Mouse (Mus musculus): ENCODE data around the gene Ntn1. TPM values are rescaled to one million over a fixed set of nuclear protein-coding genes. Genes with fewer than 3 reads are reported as not detected.

Gene Ntn1
- polyA plus RNA-seq, 1 experiment from 2014 or later = 7.0 TPM

DNA sequence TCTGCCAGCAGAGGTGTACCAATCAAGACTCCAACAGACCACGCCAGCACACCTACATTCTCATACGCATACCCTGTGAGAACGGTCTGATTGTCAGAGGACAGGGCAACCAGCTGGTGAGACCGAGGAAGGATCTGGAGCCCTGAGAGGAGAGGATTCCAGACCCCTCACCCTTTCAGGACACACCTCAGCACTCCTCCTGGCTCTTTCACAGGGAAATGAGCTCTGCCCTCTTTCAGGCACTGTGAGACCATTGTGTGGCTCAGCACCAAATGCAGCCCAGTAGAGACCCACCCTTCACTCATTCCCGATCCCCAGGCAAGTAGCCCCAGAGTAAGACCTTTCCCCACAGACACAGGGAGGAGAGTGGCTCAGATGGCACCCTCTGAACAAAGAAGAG lies 137.5 kb downstream of the Ntn1 start:
- WGBS = 89% methylated on average over 5 of the region's 5 CpGs

DNA sequence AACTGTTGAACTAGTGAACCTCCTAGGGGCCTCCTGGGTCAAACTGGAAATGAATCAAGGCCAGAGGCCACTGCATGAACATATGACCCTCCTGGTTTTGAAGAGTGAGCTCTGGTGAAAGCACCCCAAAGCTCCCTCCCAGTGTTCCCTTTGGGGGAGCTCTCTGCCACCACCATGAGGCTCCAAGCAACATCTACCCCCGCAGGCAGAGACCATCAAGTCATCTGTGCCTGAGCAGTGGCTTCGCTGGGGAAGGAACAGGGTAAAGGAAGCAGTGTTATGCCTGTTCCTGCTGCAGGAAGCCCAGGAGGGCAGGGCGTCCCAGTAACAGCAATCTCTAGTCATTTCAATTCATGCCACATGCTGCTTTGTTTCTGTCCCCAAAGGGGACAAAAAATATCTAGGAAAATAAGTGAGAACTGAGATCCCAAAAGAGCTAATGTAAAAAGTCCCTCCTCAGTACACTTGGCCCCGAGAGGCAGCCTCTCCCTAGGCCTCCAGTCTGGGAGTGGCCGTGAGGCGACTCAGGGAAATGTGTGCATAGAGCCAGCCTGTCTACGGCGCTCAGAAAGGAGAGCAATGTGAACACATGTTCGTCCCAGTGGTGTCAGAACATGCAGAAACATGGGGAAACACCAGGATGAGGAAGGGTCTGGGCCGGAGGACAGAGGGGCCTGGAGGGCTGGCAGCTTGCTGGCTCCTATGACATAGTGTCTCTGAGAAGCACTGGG lies 139.3 kb downstream of the Ntn1 start:
- DNase-seq (ENCODE audit: low spot score) = no peak
- 71% methylated on average over 10 of the region's 10 CpGs for WGBS
- Histone ChIP-seq H3K27me3 (ENCODE audit: insufficient read depth, poor library complexity, severe bottlenecking) (peaks cover 4% of the 10 kb centered on the region; the same call in 1 of the 2 replicates), H3K4me1 (0 out of 2 replicates have a peak, but pooled peaks cover 5% of the 10 kb centered on the region), H3K27ac (no peak overlapping the region), H3K4me3 (no peak overlapping the region), H3K36me3 (peaks cover 15% of the 10 kb centered on the region), H3K9me3 (no peaks in the 10 kb centered on the region)

More for the DNA sequence above, 137.5 kb downstream of the Ntn1 start:
- H3K9me3 ChIP-seq = no peaks in the 10 kb centered on the region
- peaks cover 4% of the 10 kb centered on the region for H3K27me3 ChIP-seq (ENCODE audit: insufficient read depth, poor library complexity, severe bottlenecking)
- 0 out of 2 replicates have a peak, but pooled peaks cover 5% of the 10 kb centered on the region for H3K4me1 ChIP-seq
- DNase-seq (ENCODE audit: low spot score) = no peak
- H3K4me3 ChIP-seq = no peak overlapping the region
- H3K27ac ChIP-seq = no peak overlapping the region
- peaks cover 3% of the 10 kb centered on the region; the same call in 1 of the 2 replicates for H3K36me3 ChIP-seq

DNA sequence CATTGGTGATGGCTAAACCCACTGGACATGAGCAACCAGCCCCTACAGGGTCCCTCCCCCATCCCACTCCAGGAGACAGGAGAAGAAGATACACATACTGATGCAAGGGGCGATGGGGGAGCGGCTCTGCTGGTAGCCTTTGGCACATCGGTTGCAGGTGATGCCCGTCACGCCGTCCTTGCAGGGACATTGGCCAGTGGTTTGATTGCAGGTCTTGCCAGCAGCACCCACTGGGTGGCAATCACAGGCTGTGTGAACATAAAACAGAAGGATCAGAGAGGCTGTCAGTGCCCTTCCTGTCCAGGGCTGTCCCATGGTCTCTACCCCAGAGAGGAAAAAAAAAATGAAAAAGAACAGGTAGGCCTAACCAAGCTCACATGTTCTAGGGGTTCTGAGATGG lies 140.2 kb downstream of the Ntn1 start:
- peaks cover 4% of the 10 kb centered on the region; the same call in 1 of the 2 replicates for H3K27me3 ChIP-seq (ENCODE audit: insufficient read depth, poor library complexity, severe bottlenecking)
- 0 out of 2 replicates have a peak, but pooled peaks cover 5% of the 10 kb centered on the region for H3K4me1 ChIP-seq
- H3K36me3 ChIP-seq = peaks cover 22% of the 10 kb centered on the region
- no peak overlapping the region for H3K27ac ChIP-seq
- no peaks in the 10 kb centered on the region for H3K9me3 ChIP-seq
- H3K4me3 ChIP-seq = no peak overlapping the region
- DNase-seq (ENCODE audit: low spot score) = no peak
- WGBS = 97% methylated on average over 6 of the region's 6 CpGs

DNA sequence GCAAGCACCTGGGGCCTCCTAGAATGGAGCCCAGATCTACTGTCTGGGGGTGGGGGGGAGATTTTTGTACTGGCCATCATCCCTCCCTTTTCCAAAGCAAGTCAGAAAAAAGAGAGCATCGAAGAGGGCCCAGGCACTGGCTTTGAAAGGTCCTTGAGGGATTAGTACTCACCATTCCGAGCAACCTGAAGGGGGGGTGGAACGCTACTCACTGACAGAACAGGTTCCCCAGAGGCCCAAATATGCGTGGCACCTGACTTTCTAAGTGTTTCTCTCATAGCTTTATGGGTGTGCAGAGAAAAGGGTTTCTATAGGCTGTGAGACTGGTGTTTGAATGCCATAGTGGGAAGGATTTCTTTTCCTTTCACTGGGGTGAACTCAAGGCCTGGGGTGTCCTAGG lies 142.1 kb downstream of the Ntn1 start:
- 80% methylated on average over 4 of the region's 4 CpGs for WGBS
- H3K4me1 ChIP-seq = 0 out of 2 replicates have a peak, but pooled peaks cover 5% of the 10 kb centered on the region
- H3K27me3 ChIP-seq (ENCODE audit: insufficient read depth, poor library complexity, severe bottlenecking) = peaks cover 4% of the 10 kb centered on the region; the same call in 1 of the 2 replicates
- H3K36me3 ChIP-seq = peaks cover 22% of the 10 kb centered on the region
- H3K27ac ChIP-seq = no peak overlapping the region
- no peaks in the 10 kb centered on the region for H3K9me3 ChIP-seq
- DNase-seq (ENCODE audit: low spot score) = no peak
- no peak overlapping the region for H3K4me3 ChIP-seq

DNA sequence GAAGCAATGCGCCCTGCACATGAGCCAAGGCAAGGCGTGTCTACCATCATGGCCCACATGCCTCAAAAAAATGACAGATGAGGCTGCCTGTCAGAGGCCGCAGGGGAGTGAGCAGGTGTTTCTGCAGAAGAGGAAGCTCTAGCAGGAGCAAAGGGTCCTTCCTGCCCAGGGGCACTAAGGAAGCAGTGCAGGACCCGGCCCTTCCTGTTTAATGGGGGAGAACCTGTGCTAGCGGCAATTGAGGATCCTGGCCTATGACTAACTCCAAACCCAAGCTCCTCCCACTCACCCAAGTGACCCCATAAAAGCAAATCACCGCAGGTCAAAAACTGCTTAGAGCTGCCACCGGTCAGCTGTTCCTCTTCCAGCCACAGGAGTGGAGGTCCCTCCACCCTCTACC lies 147.1 kb downstream of the Ntn1 start:
- Histone ChIP-seq H3K4me3 (no peak overlapping the region), H3K4me1 (no peaks in the 10 kb centered on the region), H3K9me3 (no peaks in the 10 kb centered on the region), H3K36me3 (peaks cover 19% of the 10 kb centered on the region; the same call in 1 of the 2 replicates), H3K27ac (no peak overlapping the region), H3K27me3 (ENCODE audit: insufficient read depth, poor library complexity, severe bottlenecking) (peaks cover 6% of the 10 kb centered on the region; the same call in 1 of the 2 replicates)
- no peak for DNase-seq (ENCODE audit: low spot score)
- 78% methylated on average over 7 of the region's 7 CpGs for WGBS

DNA sequence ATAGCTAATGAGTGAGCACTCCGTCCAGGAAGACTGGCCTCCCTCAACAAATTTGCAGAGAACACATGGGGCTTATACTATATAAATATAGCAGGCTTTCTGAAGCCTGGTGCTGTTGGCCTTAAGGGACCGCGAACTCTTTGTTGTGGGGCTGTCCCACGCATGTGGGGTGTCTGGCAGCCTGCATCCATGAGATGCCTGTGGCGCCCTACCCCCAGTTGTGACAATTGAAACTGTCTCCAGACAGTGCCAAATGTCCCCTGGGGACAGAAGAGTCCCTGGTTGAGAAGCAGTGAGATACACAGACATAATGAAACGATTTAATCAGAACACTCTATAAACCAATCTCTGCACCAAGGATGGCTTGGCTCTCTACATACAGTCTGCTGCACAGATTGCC lies 150.5 kb downstream of the Ntn1 start:
- Histone ChIP-seq H3K27me3 (ENCODE audit: insufficient read depth, poor library complexity, severe bottlenecking) (peaks cover 9% of the 10 kb centered on the region; the same call in 1 of the 2 replicates), H3K4me1 (no peaks in the 10 kb centered on the region), H3K27ac (no peak overlapping the region), H3K4me3 (no peak overlapping the region), H3K36me3 (no peaks in the 10 kb centered on the region; the same call in 1 of the 2 replicates), H3K9me3 (no peaks in the 10 kb centered on the region)
- DNase-seq (ENCODE audit: low spot score) = no peak
- WGBS = 87% methylated on average over 6 of the region's 6 CpGs

DNA sequence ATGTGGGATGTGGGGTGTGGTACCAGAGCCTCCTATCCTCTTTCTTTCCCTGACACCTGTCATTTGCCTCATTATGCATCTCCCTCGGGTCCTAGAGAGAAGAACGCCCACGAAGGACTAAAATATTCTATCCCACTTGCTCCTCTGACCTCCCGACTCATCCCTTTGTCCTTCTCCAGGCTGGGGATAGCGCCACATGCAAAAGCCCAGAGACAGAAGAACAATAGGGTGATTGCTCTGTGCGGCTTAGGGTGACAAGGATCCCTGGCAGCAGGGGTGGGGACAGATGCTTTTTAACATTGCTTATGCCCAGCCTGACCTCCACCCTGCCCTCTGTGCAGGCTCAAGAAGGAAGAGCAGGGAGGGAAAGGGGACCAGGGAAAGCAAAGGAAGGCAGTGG lies 152.7 kb downstream of the Ntn1 start:
- Histone ChIP-seq H3K9me3 (no peaks in the 10 kb centered on the region), H3K27me3 (ENCODE audit: insufficient read depth, poor library complexity, severe bottlenecking) (peaks cover 9% of the 10 kb centered on the region; the same call in 1 of the 2 replicates), H3K4me3 (no peak overlapping the region), H3K36me3 (peaks cover 8% of the 10 kb centered on the region; the same call in 1 of the 2 replicates), H3K4me1 (no peaks in the 10 kb centered on the region; the same call in 1 of the 2 replicates), H3K27ac (no peak overlapping the region)
- DNase-seq (ENCODE audit: low spot score) = no peak
- 60% methylated on average over 6 of the region's 6 CpGs for WGBS

DNA sequence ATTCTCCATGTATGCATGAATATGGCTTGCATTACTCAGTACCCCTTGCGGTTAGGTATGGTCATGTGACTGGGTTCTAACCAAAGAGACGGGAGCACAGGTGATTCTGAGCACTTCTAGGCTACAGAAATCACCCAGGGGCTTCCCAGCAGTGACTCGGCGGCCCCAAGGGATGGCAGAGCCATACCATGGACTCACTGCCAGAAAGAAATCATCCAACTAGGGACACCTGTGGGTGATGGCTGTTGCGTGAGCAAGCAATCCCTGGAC lies 155.7 kb downstream of the Ntn1 start:
- Histone ChIP-seq H3K36me3 (peaks cover 8% of the 10 kb centered on the region; the same call in 1 of the 2 replicates), H3K27me3 (ENCODE audit: insufficient read depth, poor library complexity, severe bottlenecking) (peaks cover 9% of the 10 kb centered on the region), H3K9me3 (no peaks in the 10 kb centered on the region), H3K27ac (no peak overlapping the region), H3K4me1 (peaks cover 6% of the 10 kb centered on the region), H3K4me3 (no peak overlapping the region)
- no peak for DNase-seq (ENCODE audit: low spot score)
- 86% methylated on average over 5 of the region's 5 CpGs for WGBS

DNA sequence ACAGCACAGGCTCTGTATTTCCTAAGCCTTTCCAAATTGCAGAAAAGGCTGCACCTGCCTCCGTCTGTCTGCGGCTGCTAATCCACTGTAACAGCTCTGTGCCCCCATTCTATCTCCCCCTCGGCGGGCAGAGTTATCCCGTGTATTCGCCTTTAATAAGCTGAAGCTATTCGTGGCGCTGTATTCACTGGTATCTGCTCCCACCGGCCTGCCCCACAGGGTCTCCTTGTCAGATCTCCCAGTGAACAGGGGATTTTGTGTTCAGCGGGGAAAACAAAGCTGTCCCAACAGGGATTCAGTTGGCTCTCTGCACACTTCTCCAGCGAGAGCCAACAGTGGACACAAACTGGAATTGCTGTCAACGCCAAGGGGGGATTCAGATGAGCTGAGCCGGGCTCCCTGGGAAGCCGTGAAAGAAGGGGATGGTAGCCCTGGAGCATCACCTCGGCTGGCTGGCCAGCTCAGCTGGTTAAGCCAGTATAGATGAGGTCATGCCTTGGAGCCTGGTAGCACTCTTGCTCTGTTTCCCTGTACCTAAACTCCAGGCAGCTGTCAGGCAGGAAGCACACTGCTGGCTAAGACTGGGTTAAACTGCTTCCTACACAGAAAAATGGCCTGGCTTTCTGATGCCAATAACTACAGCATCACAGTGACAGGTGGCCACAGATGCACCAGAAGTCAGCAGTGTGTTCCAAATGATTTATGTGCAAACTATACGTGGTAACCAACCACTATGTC lies 156.2 kb downstream of the Ntn1 start:
- WGBS = 66% methylated on average over 16 of the region's 16 CpGs
- H3K4me3 ChIP-seq = no peak overlapping the region
- H3K36me3 ChIP-seq = peaks cover 8% of the 10 kb centered on the region; the same call in 1 of the 2 replicates
- H3K4me1 ChIP-seq = peaks cover 12% of the 10 kb centered on the region
- H3K27me3 ChIP-seq (ENCODE audit: insufficient read depth, poor library complexity, severe bottlenecking) = peaks cover 9% of the 10 kb centered on the region
- no peaks in the 10 kb centered on the region for H3K9me3 ChIP-seq
- no peak for DNase-seq (ENCODE audit: low spot score)
- H3K27ac ChIP-seq = no peak overlapping the region

DNA sequence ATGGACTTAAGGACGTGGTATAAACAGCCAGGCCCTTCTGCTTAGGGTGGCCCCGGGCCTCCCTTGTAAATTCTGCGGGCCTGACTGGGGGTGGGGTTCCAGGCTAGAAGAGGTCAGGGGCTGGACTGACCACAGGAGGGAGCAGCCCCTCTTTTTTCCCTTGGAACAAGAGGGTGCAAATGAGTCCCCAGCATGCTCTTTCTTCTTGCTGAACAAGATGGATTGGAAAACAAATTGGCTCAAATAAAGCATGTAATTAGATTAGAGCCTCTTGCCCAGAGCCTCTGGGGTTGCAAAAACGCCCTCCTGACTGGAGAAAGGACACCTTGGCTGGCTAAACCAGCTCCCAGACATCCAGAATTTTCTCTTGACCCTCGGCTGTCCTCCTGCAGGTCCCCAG lies 160.9 kb downstream of the Ntn1 start:
- no peak overlapping the region for H3K4me3 ChIP-seq
- no peak for DNase-seq (ENCODE audit: low spot score)
- H3K9me3 ChIP-seq = no peaks in the 10 kb centered on the region
- H3K27me3 ChIP-seq (ENCODE audit: insufficient read depth, poor library complexity, severe bottlenecking) = peaks cover 10% of the 10 kb centered on the region
- no peak overlapping the region for H3K27ac ChIP-seq
- WGBS = 49% methylated on average over 5 of the region's 5 CpGs
- H3K4me1 ChIP-seq = peaks cover 26% of the 10 kb centered on the region
- H3K36me3 ChIP-seq = peaks cover 10% of the 10 kb centered on the region; the same call in 1 of the 2 replicates

DNA sequence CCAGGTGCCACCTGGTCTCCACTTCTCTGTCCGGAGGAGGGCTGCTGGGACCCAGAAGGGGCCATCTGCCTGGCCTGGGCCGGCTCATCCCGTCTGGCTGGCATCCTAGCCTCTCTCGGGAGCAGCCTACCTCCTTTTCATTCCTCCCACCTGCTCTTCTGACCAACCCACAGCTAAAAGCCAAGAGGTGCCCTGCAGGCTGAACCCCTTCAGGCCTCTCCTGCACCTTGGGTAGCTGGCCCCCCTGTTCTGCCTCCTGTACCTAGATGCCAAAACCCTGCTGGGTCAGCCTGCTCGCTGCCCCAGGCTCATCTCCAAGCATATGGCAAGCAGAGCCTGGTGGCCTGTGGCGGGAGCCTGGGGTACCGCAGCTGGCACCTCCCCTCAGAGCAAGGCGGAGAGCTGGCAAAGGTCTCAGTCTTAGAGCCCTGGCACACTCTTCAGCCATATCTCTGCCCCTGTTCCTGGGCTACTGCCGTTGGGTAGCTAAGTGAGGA lies 167.1 kb downstream of the Ntn1 start:
- H3K4me1 ChIP-seq = peaks cover 9% of the 10 kb centered on the region
- 79% methylated on average over 9 of the region's 9 CpGs for WGBS
- no peak for DNase-seq (ENCODE audit: low spot score)
- H3K4me3 ChIP-seq = no peak overlapping the region
- peak overlapping the region; percentile 7; the same call in 1 of the 2 replicates for H3K27ac ChIP-seq
- H3K36me3 ChIP-seq = peaks cover 2% of the 10 kb centered on the region; the same call in 1 of the 2 replicates
- no peaks in the 10 kb centered on the region for H3K9me3 ChIP-seq
- H3K27me3 ChIP-seq (ENCODE audit: insufficient read depth, poor library complexity, severe bottlenecking) = peaks cover 20% of the 10 kb centered on the region

DNA sequence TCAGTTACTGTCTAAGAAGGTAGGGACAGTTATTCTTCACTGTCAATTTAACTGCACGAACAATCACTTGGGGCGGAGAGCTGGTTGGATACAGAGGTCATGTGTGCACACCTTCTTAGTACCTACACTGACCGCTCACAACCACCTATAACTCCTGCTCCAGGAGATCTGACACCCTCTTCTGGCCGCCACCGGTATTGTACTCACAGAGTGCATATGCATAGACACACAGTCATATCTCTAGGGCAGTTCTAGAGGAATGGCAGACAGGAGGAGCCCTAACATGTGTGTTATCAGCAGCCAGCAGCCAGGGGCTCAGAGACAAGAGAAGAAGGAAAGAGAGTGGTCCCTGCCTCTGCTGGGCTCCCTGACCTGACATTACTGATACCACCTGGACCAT lies 169.1 kb downstream of the Ntn1 start:
- Histone ChIP-seq H3K27me3 (ENCODE audit: insufficient read depth, poor library complexity, severe bottlenecking) (peaks cover 21% of the 10 kb centered on the region), H3K36me3 (peaks cover 1% of the 10 kb centered on the region; the same call in 1 of the 2 replicates), H3K27ac (no peak overlapping the region), H3K4me3 (no peak overlapping the region), H3K4me1 (peaks cover 6% of the 10 kb centered on the region), H3K9me3 (no peaks in the 10 kb centered on the region)
- no peak for DNase-seq (ENCODE audit: low spot score)
- 95% methylated on average over 5 of the region's 5 CpGs for WGBS
